Mouse (Mus musculus) brain, embryonic 14.5 days (tissue): ENCODE data around the gene Slc11a1. TPM values are rescaled to one million over a fixed set of nuclear protein-coding genes. Genes with fewer than 3 reads are reported as not detected.

Source experiments
- DNase-seq: peaks from one replicate; pipeline ENCODE4 v3.0.0-alpha.2; 2011; ENCODE audit warnings: low read depth
- CTCF ChIP-seq: fragments of 200-500 bp; IDR thresholded peaks from 2 replicates; pipeline ENCODE4 v1.5.1; 2012; ENCODE audit warnings: inconsistent platforms, mild to moderate bottlenecking, moderate library complexity, borderline replicate concordance; ENCODE audit not compliant: insufficient read depth, insufficient read length; ENCODE audit errors: extremely low read depth
- POLR2A ChIP-seq: fragments of 200-500 bp; IDR thresholded peaks from 2 replicates; pipeline ENCODE4 v1.6.1; 2012; ENCODE audit warnings: mild to moderate bottlenecking, inconsistent platforms, borderline replicate concordance; ENCODE audit not compliant: poor library complexity, insufficient read depth, insufficient read length, severe bottlenecking; ENCODE audit errors: extremely low read depth
- polyA plus RNA-seq: library from polyadenylated mRNA; depleted of rRNA; stranded (reverse); fragments of >200 nt; gene quantifications from 2 replicates; pipeline ENCODE4 v1.2.3, GENCODE M21; 2012

Slc11a1 gene
- polyA plus RNA-seq, 1 experiment = 4.0 TPM

- DNase-seq = peak; percentile 96
- no peak for TF ChIP-seq POLR2A
- TF ChIP-seq CTCF = peak; percentile 66
Observed at GRCm38 (mm10) chr1:74397268-74397918, 22.4 kb downstream of the Slc11a1 start.

GRCm38 (mm10) chr1:74397919-74398451 is 23.0 kb downstream of the Slc11a1 start:
- peak; percentile 61; the same call in 1 of the 2 replicates for TF ChIP-seq CTCF
- no peak for TF ChIP-seq POLR2A
- DNase-seq = peak; percentile 67

- TF ChIP-seq CTCF (no peak), POLR2A (no peak)
- DNase-seq = no peak
Observed at GRCm38 (mm10) chr1:74400531-74400930, 25.5 kb downstream of the Slc11a1 start.

GRCm38 (mm10) chr1:74401015-74401702 is 26.2 kb downstream of the Slc11a1 start:
- DNase-seq = no peak
- TF ChIP-seq CTCF = no peak

- TF ChIP-seq CTCF = no peak
- no peak for TF ChIP-seq POLR2A
Observed at GRCm38 (mm10) chr1:74404206-74404605, 29.2 kb downstream of the Slc11a1 start.

GRCm38 (mm10) chr1:74408589-74409504 is 33.9 kb downstream of the Slc11a1 start, which contains the start of gene Vil1:
Gene Vil1, plus strand, starts transcription at chr1:74409376.
- TF ChIP-seq POLR2A (no peak), CTCF (no peak)
- DNase-seq = no peak

More at GRCm38 (mm10) chr1:74404206-74404605, 29.2 kb downstream of the Slc11a1 start:
- DNase-seq = no peak

GRCm38 (mm10) chr1:74411753-74412325 is 36.8 kb downstream of the Slc11a1 start:
- DNase-seq = no peak
- TF ChIP-seq POLR2A (no peak), CTCF (no peak)

- DNase-seq = no peak
- TF ChIP-seq CTCF = no peak
- no peak for TF ChIP-seq POLR2A
Observed at GRCm38 (mm10) chr1:74412711-74413110, 37.7 kb downstream of the Slc11a1 start.

- DNase-seq = peak; percentile 41
- TF ChIP-seq POLR2A = no peak
- no peak for TF ChIP-seq CTCF
Observed at GRCm38 (mm10) chr1:74415143-74415542, 40.1 kb downstream of the Slc11a1 start.

GRCm38 (mm10) chr1:74418747-74419439 is 43.9 kb downstream of the Slc11a1 start:
- TF ChIP-seq CTCF (no peak), POLR2A (no peak)
- DNase-seq = no peak
